28 mouse cellular contexts compared by ENCODE assay signal in the genomic region with DNA sequence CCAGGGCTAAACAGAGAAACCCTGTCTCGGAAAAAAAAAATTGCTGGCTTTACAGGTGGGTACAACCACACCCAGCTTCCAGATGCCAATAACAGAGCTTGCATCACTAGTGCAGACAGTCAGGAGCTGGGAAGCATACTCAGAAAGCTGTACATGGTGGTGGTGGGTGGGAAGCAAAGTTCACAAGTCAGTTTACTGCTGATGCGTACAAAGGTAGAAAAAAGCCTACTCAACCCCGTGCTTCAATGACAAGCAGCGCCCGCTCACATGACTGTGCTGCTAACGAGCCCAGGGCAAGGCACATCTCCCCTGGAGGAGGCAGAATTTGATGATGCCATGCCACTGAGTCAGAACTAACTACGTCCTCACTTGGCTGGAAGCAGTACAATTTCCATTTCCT. TPM values are rescaled to one million over a fixed set of nuclear protein-coding genes. Genes with fewer than 3 reads are reported as not detected.
DNase-seq lines count a peak whose midpoint lies in the region; ATAC-seq lines count a peak whose summit lies in the region.
"Had no signal": no experiment of that assay in that cellular context is flagged by ENCODE, and none has a peak within 500 bp of the region (broad histone marks: within the 10 kb centered on the region; RNA-seq: fewer than 3 reads in every experiment).

No protein-coding gene starts in this region.

- H3K4me2 ChIP-seq in kidney, embryonic 15.5 days, result no peak overlapping the region
- H3K4me2 ChIP-seq in forebrain, embryonic 13.5 days, result no peak overlapping the region
- H3K4me2 ChIP-seq: embryonic facial prominence, embryonic 15.5 days; forebrain, embryonic 15.5 days; heart, embryonic 11.5 days; heart, embryonic 15.5 days; hindbrain, embryonic 14.5 days had no signal

- no peak overlapping the region for H3K4me3 ChIP-seq in kidney, embryonic 15.5 days (replicated peaks)
- H3K4me3 ChIP-seq in forebrain, embryonic 13.5 days, result no peak overlapping the region
- H3K4me3 ChIP-seq: embryonic facial prominence, embryonic 15.5 days; erythroblast, embryonic 14.5 days; forebrain, embryonic 10.5 days; forebrain, embryonic 15.5 days; heart, adult 2 months; heart, embryonic 15.5 days; hindbrain, embryonic 10.5 days had no signal

- H3K27me3 ChIP-seq in kidney, embryonic 15.5 days, result no peaks in the 10 kb centered on the region
- H3K27me3 ChIP-seq in forebrain, embryonic 13.5 days, result no peaks in the 10 kb centered on the region
- H3K27me3 ChIP-seq: embryonic facial prominence, embryonic 15.5 days; forebrain, embryonic 15.5 days; heart, embryonic 15.5 days; Patski had no signal

- no peak overlapping the region for H3K27ac ChIP-seq in kidney, embryonic 15.5 days
- no peak overlapping the region for H3K27ac ChIP-seq in forebrain, embryonic 13.5 days
- H3K27ac ChIP-seq: embryonic facial prominence, embryonic 15.5 days; forebrain, embryonic 10.5 days; forebrain, embryonic 15.5 days; heart, adult 2 months; heart, embryonic 15.5 days; hindbrain, embryonic 10.5 days; hindbrain, embryonic 14.5 days had no signal

- H3K4me1 ChIP-seq in kidney, embryonic 15.5 days, result no peaks in the 10 kb centered on the region
- H3K4me1 ChIP-seq in forebrain, embryonic 13.5 days, result no peaks in the 10 kb centered on the region
- H3K4me1 ChIP-seq: embryonic facial prominence, embryonic 15.5 days; forebrain, embryonic 10.5 days; forebrain, embryonic 15.5 days; heart, embryonic 15.5 days; hindbrain, embryonic 10.5 days had no signal

- peak; percentile 67 for DNase-seq in kidney, adult 11 months
- DNase-seq in kidney, postnatal 10 days, result no peak
- peak; percentile 46 for DNase-seq in kidney, adult 9 months
- peak; percentile 35 for DNase-seq in kidney, postnatal 14 days
- DNase-seq in heart, postnatal 14 days, result no peak
- DNase-seq: adrenal gland, postnatal 14 days; cerebellum, adult 18-20 months; cerebellum, postnatal 10 days; embryo, embryonic 11 days; heart, adult 2 months had no signal

- H3K9me3 ChIP-seq in kidney, embryonic 15.5 days (replicated peaks), result no peaks in the 10 kb centered on the region
- H3K9me3 ChIP-seq in forebrain, embryonic 13.5 days (replicated peaks), result no peaks in the 10 kb centered on the region
- H3K9me3 ChIP-seq: embryonic facial prominence, embryonic 15.5 days; forebrain, embryonic 10.5 days; forebrain, embryonic 15.5 days; heart, embryonic 15.5 days; hindbrain, embryonic 10.5 days had no signal

- intact Hi-C loops in heart, postnatal 14 days (cut with DNase I), result no loop called here

- 91% methylated on average over 7 of the region's 7 CpGs for WGBS in kidney, embryonic 15.5 days
- 87% methylated on average over 7 of the region's 7 CpGs for whole genome bisulfite sequencing in forebrain, embryonic 13.5 days

- ATAC-seq in kidney, embryonic 15.5 days (replicated peaks; ENCODE audit: low FRiP score), result no peak
- ATAC-seq in forebrain, embryonic 13.5 days, result no peak
- ATAC-seq: activated CD4-positive, CD25-positive, alpha-beta regulatory T cell, adult 4 months; forebrain, embryonic 15.5 days; Patski had no signal

- H3K9ac ChIP-seq in kidney, embryonic 15.5 days, result no peak overlapping the region
- H3K9ac ChIP-seq in forebrain, embryonic 13.5 days, result no peak overlapping the region
- H3K9ac ChIP-seq: embryonic facial prominence, embryonic 15.5 days; forebrain, embryonic 15.5 days; heart, embryonic 15.5 days; hindbrain, embryonic 14.5 days had no signal

- H3K36me3 ChIP-seq in kidney, embryonic 15.5 days, result peaks cover 75% of the 10 kb centered on the region
- peaks cover 57% of the 10 kb centered on the region for H3K36me3 ChIP-seq in forebrain, embryonic 13.5 days (ENCODE audit: poor library complexity, severe bottlenecking)

RNA-seq across cellular contexts. Expression of a gene that starts 10.9 kb away (rescaled TPM):
- 17.3 TPM in 2 replicates for polyA plus RNA-seq in kidney, embryonic 15.5 days (2015; fragmentation: Nextera tagmentation; extraction: Ambion mirVana)
- total RNA-seq in heart, postnatal 14 days (2021), result 1 to 10 TPM; 7.3 to 9.3 TPM
- polyA plus RNA-seq in forebrain, embryonic 13.5 days (2015; fragmentation: Nextera tagmentation; extraction: Ambion mirVana), result 14.7 and 14.8 TPM in 2 replicates

RNA-seq across cellular contexts. Expression of a gene that starts 10.9 kb away (rescaled TPM):
- polyA plus RNA-seq in kidney, embryonic 15.5 days (2015; fragmentation: Nextera tagmentation; extraction: Ambion mirVana), result 12.6 and 13.6 TPM in 2 replicates
- 1 to 10 TPM; 4.2 to 4.5 TPM for total RNA-seq in heart, postnatal 14 days (2021)
- 13.0 and 15.5 TPM in 2 replicates for polyA plus RNA-seq in forebrain, embryonic 13.5 days (2015; fragmentation: Nextera tagmentation; extraction: Ambion mirVana)

RNA-seq across cellular contexts. Expression of a gene that starts 23.6 kb away (rescaled TPM):
- polyA plus RNA-seq in kidney, embryonic 15.5 days (2015; fragmentation: Nextera tagmentation; extraction: Ambion mirVana), result 12.2 and 13.0 TPM in 2 replicates
- total RNA-seq in heart, postnatal 14 days (2021), result 1 to 10 TPM; 3.3 to 4.6 TPM
- 5.0 and 5.8 TPM in 2 replicates for polyA plus RNA-seq in forebrain, embryonic 13.5 days (2015; fragmentation: Nextera tagmentation; extraction: Ambion mirVana)

RNA-seq across cellular contexts. Expression of a gene that starts 36.6 kb away (rescaled TPM):
- not detected in 2 replicates for polyA plus RNA-seq in kidney, embryonic 15.5 days (2015; fragmentation: Nextera tagmentation; extraction: Ambion mirVana)
- total RNA-seq in heart, postnatal 14 days (2021), result 1 to 10 TPM in 1 of 2 experiments, under 1 TPM in 1; 0.88 to 1.2 TPM
- polyA plus RNA-seq in forebrain, embryonic 13.5 days (2015; fragmentation: Nextera tagmentation; extraction: Ambion mirVana), result 1.2 and 1.8 TPM in 2 replicates
- total RNA-seq: adrenal gland, adult 18-20 months; adrenal gland, postnatal 14 days; gastrocnemius, adult 8-10 months; gastrocnemius, postnatal 4 days had no signal
- polyA plus RNA-seq: activated CD4-positive, CD25-positive, alpha-beta regulatory T cell, adult 4 months; C2C12; embryonic facial prominence, embryonic 11.5 days; embryonic facial prominence, embryonic 15.5 days; erythroblast, embryonic 14.5 days; forebrain, embryonic 10.5 days; heart, adult 2 months; heart, embryonic 15.5 days; hindbrain, embryonic 10.5 days; hindbrain, embryonic 14.5 days; Patski had no signal

RNA-seq across cellular contexts. Expression of a gene that starts 43.0 kb away (rescaled TPM):
- polyA plus RNA-seq in kidney, embryonic 15.5 days (2015; fragmentation: Nextera tagmentation; extraction: Ambion mirVana), result not detected in 2 replicates
- not detected for total RNA-seq in heart, postnatal 14 days (2021)
- polyA plus RNA-seq in forebrain, embryonic 13.5 days (2015; fragmentation: Nextera tagmentation; extraction: Ambion mirVana), result not detected in 2 replicates
- total RNA-seq: adrenal gland, adult 18-20 months; adrenal gland, postnatal 14 days; gastrocnemius, adult 8-10 months; gastrocnemius, postnatal 4 days; heart, adult 2 months; heart, postnatal 25 days had no signal
- polyA plus RNA-seq: activated CD4-positive, CD25-positive, alpha-beta regulatory T cell, adult 4 months; C2C12; embryonic facial prominence, embryonic 11.5 days; embryonic facial prominence, embryonic 15.5 days; erythroblast, embryonic 14.5 days; forebrain, embryonic 10.5 days; heart, adult 2 months; heart, embryonic 11.5 days; heart, embryonic 15.5 days; hindbrain, embryonic 10.5 days; hindbrain, embryonic 14.5 days; Patski had no signal

Comparison
In these comparisons a context has a peak if more than half of its experiments do, and no peak if none do; other contexts are left out.
1. DNase-seq: peak in kidney, adult 11 months (single experiment), kidney, adult 9 months (single experiment) and kidney, postnatal 14 days (single experiment); none in kidney, postnatal 10 days (single experiment) and heart, postnatal 14 days (0 of 2).